Mouse (Mus musculus) forebrain, embryonic 12.5 days (tissue): ENCODE results near the gene Rhbdf2. TPM values are rescaled to one million over a fixed set of nuclear protein-coding genes. Genes with fewer than 3 reads are reported as not detected.
A peak's percentile ranks its signal among the peaks of the same experiment; 100 is the strongest.

ENCODE experiments used
- ATAC-seq: fragments of 200-750 bp; cut with Nextera tagmentation; 2 replicates; pipeline ENCODE4 v1.8.0; 2017; ENCODE audit warnings: moderate TSS enrichment; ENCODE audit not compliant: low FRiP score
- H3K27ac ChIP-seq: fragments of 300-500 bp; sonication (generic); 2 replicates; pipeline ENCODE4 v1.5.1; 2016; ENCODE audit warnings: mild to moderate bottlenecking
- H3K27me3 ChIP-seq: fragments of 300-500 bp; sonication (generic); 2 replicates; pipeline ENCODE4 v1.6.1; 2016; ENCODE audit warnings: mild to moderate bottlenecking
- H3K36me3 ChIP-seq: fragments of 300-500 bp; sonication (generic); replicated peaks from 2 replicates; pipeline ENCODE4 v1.6.1; 2016; ENCODE audit warnings: mild to moderate bottlenecking
- H3K4me1 ChIP-seq: fragments of 300-500 bp; sonication (generic); 2 replicates; pipeline ENCODE4 v1.6.1; 2016
- H3K4me2 ChIP-seq: fragments of 300-500 bp; sonication (generic); 2 replicates; pipeline ENCODE4 v1.6.1; 2016; ENCODE audit warnings: mild to moderate bottlenecking, moderate library complexity
- H3K4me3 ChIP-seq: fragments of 300-500 bp; sonication (generic); replicated peaks from 2 replicates; pipeline ENCODE4 v1.5.1; 2016; ENCODE audit warnings: mild to moderate bottlenecking
- H3K9ac ChIP-seq: fragments of 300-500 bp; sonication (generic); 2 replicates; pipeline ENCODE4 v1.6.1; 2016; ENCODE audit warnings: mild to moderate bottlenecking
- H3K9me3 ChIP-seq: fragments of 300-500 bp; sonication (generic); 2 replicates; pipeline ENCODE4 v1.6.1; 2016
- WGBS: fragments of 180-500 bp; shearing (Covaris S2); methylation state at CpG from one replicate; pipeline ENCODE4 v1.1.7; 2016; 5-methylcytosine and 5-hydroxymethylcytosine counted together
- polyA plus RNA-seq: library from polyadenylated mRNA; unstranded; fragments of >200 nt; fragmentation: Nextera tagmentation; extraction: Ambion mirVana; gene quantifications from 2 replicates; pipeline ENCODE4 v1.2.1, GENCODE M21; 2016

The Rhbdf2 gene
- polyA plus RNA-seq, 1 experiment from 2014 or later: 1.9 TPM

- no peak for ATAC-seq
- H3K27me3 ChIP-seq: peaks cover 3% of the 10 kb centered on the region; the same call in 1 of the 2 replicates
- H3K36me3 ChIP-seq: no peaks in the 10 kb centered on the region
- 67% methylated on average over 12 of the region's 12 CpGs for WGBS
- H3K9ac ChIP-seq: no peak overlapping the region
- H3K9me3 ChIP-seq: no peaks in the 10 kb centered on the region
- no peak overlapping the region for H3K4me2 ChIP-seq
- H3K27ac ChIP-seq: no peak overlapping the region
- peaks cover 2% of the 10 kb centered on the region; the same call in 1 of the 2 replicates for H3K4me1 ChIP-seq
- no peak overlapping the region for H3K4me3 ChIP-seq
These were observed 3.5 kb upstream of the Rhbdf2 start for GRCm38 (mm10) chr11:116630171-116630965.

DNA sequence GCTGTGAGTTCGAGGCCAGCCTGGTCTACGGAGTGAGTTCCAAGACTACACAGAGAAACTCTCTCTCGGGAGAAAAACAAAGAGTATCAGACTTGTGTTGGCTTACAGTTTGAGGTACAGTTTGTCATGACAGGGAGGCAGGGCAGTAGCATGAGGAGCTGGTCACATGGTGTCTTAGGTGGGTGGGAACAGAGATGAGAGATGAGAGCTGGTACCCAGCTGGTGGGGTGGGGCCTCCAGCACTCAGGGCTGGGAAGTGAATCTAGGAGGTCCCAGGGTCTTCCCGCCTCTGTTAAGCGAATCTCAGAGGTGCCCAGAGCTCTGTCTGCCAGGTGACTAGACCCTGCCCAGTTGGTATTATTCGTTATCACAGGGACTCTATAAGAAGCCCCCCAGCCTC lies 2.7 kb upstream of the Rhbdf2 start:
- ATAC-seq: no peak
- no peak overlapping the region for H3K4me3 ChIP-seq
- no peak overlapping the region for H3K9ac ChIP-seq
- no peak overlapping the region for H3K27ac ChIP-seq
- 86% methylated on average over 6 of the region's 6 CpGs for WGBS
- no peak overlapping the region for H3K4me2 ChIP-seq
- H3K27me3 ChIP-seq: peaks cover 11% of the 10 kb centered on the region
- H3K4me1 ChIP-seq: peaks cover 6% of the 10 kb centered on the region
- H3K36me3 ChIP-seq: no peaks in the 10 kb centered on the region
- no peaks in the 10 kb centered on the region for H3K9me3 ChIP-seq

- Histone ChIP-seq H3K4me2 (no peak overlapping the region), H3K4me3 (no peak overlapping the region), H3K9me3 (no peaks in the 10 kb centered on the region), H3K9ac (no peak overlapping the region), H3K4me1 (peaks cover 13% of the 10 kb centered on the region), H3K27me3 (peaks cover 19% of the 10 kb centered on the region), H3K36me3 (no peaks in the 10 kb centered on the region), H3K27ac (no peak overlapping the region)
- peak; percentile 61 for ATAC-seq
- WGBS: 63% methylated on average over 9 of the region's 9 CpGs
These were observed 1.9 kb upstream of the Rhbdf2 start for GRCm38 (mm10) chr11:116628712-116629111.

GRCm38 (mm10) chr11:116627072-116628020 lies 527 bp upstream of the Rhbdf2 start:
- Histone ChIP-seq H3K4me3 (no peak overlapping the region), H3K27ac (no peak overlapping the region), H3K9me3 (no peaks in the 10 kb centered on the region), H3K4me2 (no peak overlapping the region), H3K4me1 (peaks cover 17% of the 10 kb centered on the region), H3K36me3 (no peaks in the 10 kb centered on the region), H3K27me3 (peaks cover 33% of the 10 kb centered on the region), H3K9ac (no peak overlapping the region)
- no peak for ATAC-seq
- 41% methylated on average over 10 of the region's 10 CpGs for WGBS

- peaks cover 23% of the 10 kb centered on the region for H3K4me1 ChIP-seq
- 76% methylated on average over 17 of the region's 17 CpGs for WGBS
- H3K27me3 ChIP-seq: peaks cover 45% of the 10 kb centered on the region
- H3K36me3 ChIP-seq: no peaks in the 10 kb centered on the region
- no peak overlapping the region for H3K27ac ChIP-seq
- H3K9ac ChIP-seq: no peak overlapping the region
- ATAC-seq: no peak
- H3K4me3 ChIP-seq: no peak overlapping the region
- H3K4me2 ChIP-seq: no peak overlapping the region
- H3K9me3 ChIP-seq: no peaks in the 10 kb centered on the region
These were observed 1.5 kb downstream of the Rhbdf2 start for GRCm38 (mm10) chr11:116625081-116626000.

GRCm38 (mm10) chr11:116624131-116624832 lies 2.5 kb downstream of the Rhbdf2 start:
- Histone ChIP-seq H3K4me2 (peak overlapping the region; percentile 66), H3K4me1 (peaks cover 27% of the 10 kb centered on the region), H3K36me3 (no peaks in the 10 kb centered on the region), H3K4me3 (peak overlapping the region; percentile 57), H3K27me3 (peaks cover 45% of the 10 kb centered on the region), H3K9ac (peak overlapping the region; percentile 38), H3K9me3 (no peaks in the 10 kb centered on the region), H3K27ac (no peak overlapping the region)
- ATAC-seq: peak; percentile 43; the same call in 1 of the 2 replicates
- 12% methylated on average over 42 of the region's 42 CpGs for WGBS

DNA sequence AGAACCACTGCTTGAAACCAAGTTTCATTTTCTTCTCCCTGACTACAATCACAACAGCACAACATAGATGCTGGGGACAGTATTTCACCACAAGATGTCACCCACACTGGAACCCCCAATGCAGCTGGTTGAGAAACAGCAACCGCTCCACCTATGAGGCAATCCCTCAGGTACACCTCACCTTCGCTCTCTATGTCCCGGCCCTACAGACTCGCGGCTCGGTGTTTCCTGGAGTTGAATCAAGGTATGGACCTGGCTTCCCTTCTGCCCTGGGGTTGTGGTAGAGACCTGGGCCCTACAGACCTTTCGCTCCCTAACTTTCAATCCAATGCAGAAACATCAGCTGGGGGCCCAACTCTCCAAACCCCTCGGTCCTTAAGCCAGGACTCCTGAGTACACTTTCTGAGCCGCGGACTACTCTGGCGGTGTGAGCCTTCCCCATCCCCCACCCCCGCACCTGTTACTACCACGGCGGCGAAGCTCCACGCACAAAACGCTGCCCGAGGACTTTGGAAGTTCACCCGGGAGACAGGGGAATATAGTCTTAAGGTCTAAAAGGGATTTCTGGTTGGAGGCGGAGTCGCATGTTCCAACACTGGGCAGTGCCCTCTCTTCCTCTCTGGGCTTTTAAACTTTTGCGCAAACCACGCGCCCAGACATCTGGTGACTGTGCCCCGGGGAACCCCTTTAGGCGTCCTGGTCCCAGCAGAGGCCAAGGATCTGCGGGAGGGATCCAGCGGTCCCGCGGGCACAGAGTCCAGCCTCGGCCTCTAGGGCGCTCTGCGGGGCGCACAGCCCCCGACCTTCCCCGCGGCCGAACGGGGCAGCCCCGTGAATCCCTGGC lies 3.3 kb downstream of the Rhbdf2 start:
- WGBS: 6% methylated on average over 40 of the region's 40 CpGs
- Histone ChIP-seq H3K27me3 (peaks cover 45% of the 10 kb centered on the region), H3K4me3 (peak overlapping the region; percentile 57), H3K9me3 (no peaks in the 10 kb centered on the region), H3K4me2 (peak overlapping the region; percentile 66), H3K9ac (peak overlapping the region; percentile 38), H3K27ac (no peak overlapping the region), H3K4me1 (peaks cover 27% of the 10 kb centered on the region), H3K36me3 (no peaks in the 10 kb centered on the region)
- peak; percentile 40; the same call in 1 of the 2 replicates for ATAC-seq

- H3K4me3 ChIP-seq: no peak overlapping the region
- 74% methylated on average over 6 of the region's 6 CpGs for WGBS
- peaks cover 45% of the 10 kb centered on the region for H3K27me3 ChIP-seq
- H3K4me2 ChIP-seq: no peak overlapping the region
- peaks cover 27% of the 10 kb centered on the region for H3K4me1 ChIP-seq
- no peaks in the 10 kb centered on the region for H3K9me3 ChIP-seq
- H3K9ac ChIP-seq: no peak overlapping the region
- no peaks in the 10 kb centered on the region for H3K36me3 ChIP-seq
- no peak for ATAC-seq
- no peak overlapping the region for H3K27ac ChIP-seq
These were observed 5.5 kb downstream of the Rhbdf2 start for GRCm38 (mm10) chr11:116621258-116621704.

DNA sequence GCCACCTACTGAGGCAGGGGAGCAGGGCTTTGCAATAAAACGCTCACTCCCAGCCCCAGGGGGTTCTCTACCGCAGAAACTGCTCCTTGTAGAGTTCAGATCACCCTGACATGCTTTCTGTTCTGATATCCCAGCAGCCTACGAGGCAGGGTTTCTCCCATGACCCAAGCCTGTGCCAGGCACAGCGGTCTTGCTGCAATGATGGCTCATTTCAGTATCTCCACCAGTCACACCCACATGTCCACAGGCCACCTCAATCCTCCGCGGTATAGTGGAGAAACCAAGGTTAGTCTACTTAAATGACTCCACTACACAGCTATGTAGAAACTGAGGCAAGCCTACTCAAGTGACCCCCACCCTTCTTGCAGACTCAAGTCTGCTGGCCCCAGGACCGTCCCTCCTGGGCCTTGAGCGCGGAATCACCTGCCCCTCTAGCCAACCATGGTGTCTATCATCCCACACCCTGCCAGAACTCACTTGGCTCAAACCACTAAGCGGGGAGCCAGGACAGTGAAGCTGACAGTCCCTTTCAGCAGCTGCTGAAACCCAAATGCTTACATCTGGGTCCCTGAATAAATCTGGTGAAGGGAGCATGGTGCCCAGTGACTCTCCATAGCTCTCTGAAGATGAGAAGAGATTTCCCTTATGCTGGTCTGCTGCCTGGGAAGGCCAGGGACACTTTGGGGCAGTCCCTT lies 6.1 kb downstream of the Rhbdf2 start:
- no peak overlapping the region for H3K9ac ChIP-seq
- H3K27me3 ChIP-seq: peaks cover 45% of the 10 kb centered on the region
- H3K4me1 ChIP-seq: peaks cover 30% of the 10 kb centered on the region
- WGBS: 84% methylated on average over 10 of the region's 10 CpGs
- H3K9me3 ChIP-seq: no peaks in the 10 kb centered on the region
- H3K27ac ChIP-seq: no peak overlapping the region
- ATAC-seq: no peak
- no peaks in the 10 kb centered on the region for H3K36me3 ChIP-seq
- H3K4me2 ChIP-seq: no peak overlapping the region
- H3K4me3 ChIP-seq: no peak overlapping the region

GRCm38 (mm10) chr11:116620073-116620472 lies 6.7 kb downstream of the Rhbdf2 start:
- no peak for ATAC-seq
- Histone ChIP-seq H3K27ac (no peak overlapping the region), H3K4me2 (no peak overlapping the region), H3K4me3 (no peak overlapping the region), H3K9me3 (no peaks in the 10 kb centered on the region), H3K27me3 (peaks cover 40% of the 10 kb centered on the region), H3K36me3 (no peaks in the 10 kb centered on the region), H3K9ac (no peak overlapping the region), H3K4me1 (peaks cover 31% of the 10 kb centered on the region)
- 41% methylated on average over 9 of the region's 9 CpGs for WGBS
